Mouse (Mus musculus): ENCODE measurements around the gene Efcab12. TPM values are rescaled to one million over a fixed set of nuclear protein-coding genes. Genes with fewer than 3 reads are reported as not detected.

Gene Efcab12
- total and polyA plus RNA-seq, 3 experiments, result 0.06 to 0.75 (median 0.66) TPM

- DNase-seq, result no peak
These were observed 6.8 kb upstream of the Efcab12 start for GRCm38 (mm10) chr6:115845006-115845405.

GRCm38 (mm10) chr6:115838745-115839144 lies 533 bp upstream of the Efcab12 start:
- DNase-seq, result no peak

GRCm38 (mm10) chr6:115833861-115834260 lies 4.4 kb downstream of the Efcab12 start:
- no peak for DNase-seq

GRCm38 (mm10) chr6:115832152-115832850 lies 5.9 kb downstream of the Efcab12 start:
- no peak for DNase-seq

- DNase-seq, result no peak
These were observed 7.2 kb downstream of the Efcab12 start for GRCm38 (mm10) chr6:115830779-115831601.

- DNase-seq, result peak; percentile 63
These were observed 14.3 kb downstream of the Efcab12 start for GRCm38 (mm10) chr6:115823850-115824464.

- DNase-seq, result no peak
These were observed 16.8 kb downstream of the Efcab12 start for GRCm38 (mm10) chr6:115821216-115821993.

- DNase-seq, result no peak
These were observed 20.1 kb downstream of the Efcab12 start for GRCm38 (mm10) chr6:115818129-115818528.

GRCm38 (mm10) chr6:115815041-115815440 lies 23.2 kb downstream of the Efcab12 start:
- no peak for DNase-seq

- DNase-seq, result peak; percentile 72
These were observed 24.1 kb downstream of the Efcab12 start for GRCm38 (mm10) chr6:115814104-115814503.

GRCm38 (mm10) chr6:115811606-115812005 lies 26.6 kb downstream of the Efcab12 start:
- no peak for DNase-seq

GRCm38 (mm10) chr6:115808488-115809231 lies 29.6 kb downstream of the Efcab12 start, which contains the start of gene Rpl32:
Rpl32 (minus strand) TSS chr6:115808747.
- peak; percentile 91 for DNase-seq

GRCm38 (mm10) chr6:115808196-115808487 lies 30.1 kb downstream of the Efcab12 start:
- DNase-seq, result no peak

GRCm38 (mm10) chr6:115807464-115808195 lies 30.6 kb downstream of the Efcab12 start:
- no peak for DNase-seq

GRCm38 (mm10) chr6:115804432-115805192 lies 33.6 kb downstream of the Efcab12 start:
- no peak for DNase-seq

- DNase-seq, result peak; percentile 79
These were observed 34.5 kb downstream of the Efcab12 start for GRCm38 (mm10) chr6:115803541-115804382.

GRCm38 (mm10) chr6:115801811-115802210 lies 36.4 kb downstream of the Efcab12 start:
- no peak for DNase-seq

- no peak for DNase-seq
These were observed 45.5 kb downstream of the Efcab12 start for GRCm38 (mm10) chr6:115792691-115793215.

All from adrenal gland, adult 2 months (tissue).